Mouse (Mus musculus) WW6 (cell line): ENCODE measurements around the gene Hes6.

Experiments used
- DNase-seq: peaks from one replicate; pipeline ENCODE4 v3.0.0-alpha.2; 2013; ENCODE audit warnings: low read depth, low spot score

The Hes6 gene

DNA sequence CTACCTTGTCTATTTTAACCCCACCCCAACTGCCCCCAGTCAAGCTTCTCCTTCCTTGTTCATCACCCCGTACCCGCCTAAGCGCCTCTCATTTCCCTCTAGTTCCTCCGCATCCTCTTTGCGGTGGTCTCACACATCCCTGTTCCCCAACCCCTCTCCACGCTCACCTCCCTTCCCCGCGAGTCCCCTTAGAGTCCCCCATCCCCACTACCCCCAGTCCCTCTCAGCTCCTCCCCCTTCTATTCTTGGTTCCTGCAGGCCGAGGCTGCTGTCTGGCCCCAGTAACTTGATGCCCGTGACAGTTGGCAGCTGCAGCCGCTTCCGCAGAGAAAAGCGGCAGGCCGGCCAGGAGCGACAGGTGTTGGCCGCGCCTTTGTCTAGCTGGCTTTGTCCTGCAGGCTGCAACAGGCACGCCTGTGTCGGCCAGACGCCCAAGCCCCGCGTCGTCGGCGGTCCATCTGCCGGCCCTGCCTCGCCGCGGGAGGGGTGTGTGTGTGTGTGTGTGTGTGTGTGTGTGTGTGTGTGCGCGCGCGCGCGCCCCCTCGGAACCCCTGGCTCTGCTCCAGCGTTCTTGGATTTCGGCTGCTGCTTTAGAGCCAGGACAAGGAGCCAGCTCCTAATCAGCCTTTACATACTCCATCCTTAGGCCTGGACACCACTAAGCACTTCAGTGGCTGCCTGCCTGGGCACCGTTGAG is at the start of gene Hes6:
Gene Hes6 (minus strand): TSS at position 141 of the 697 bp plus-strand sequence.
- DNase-seq = no peak

DNA sequence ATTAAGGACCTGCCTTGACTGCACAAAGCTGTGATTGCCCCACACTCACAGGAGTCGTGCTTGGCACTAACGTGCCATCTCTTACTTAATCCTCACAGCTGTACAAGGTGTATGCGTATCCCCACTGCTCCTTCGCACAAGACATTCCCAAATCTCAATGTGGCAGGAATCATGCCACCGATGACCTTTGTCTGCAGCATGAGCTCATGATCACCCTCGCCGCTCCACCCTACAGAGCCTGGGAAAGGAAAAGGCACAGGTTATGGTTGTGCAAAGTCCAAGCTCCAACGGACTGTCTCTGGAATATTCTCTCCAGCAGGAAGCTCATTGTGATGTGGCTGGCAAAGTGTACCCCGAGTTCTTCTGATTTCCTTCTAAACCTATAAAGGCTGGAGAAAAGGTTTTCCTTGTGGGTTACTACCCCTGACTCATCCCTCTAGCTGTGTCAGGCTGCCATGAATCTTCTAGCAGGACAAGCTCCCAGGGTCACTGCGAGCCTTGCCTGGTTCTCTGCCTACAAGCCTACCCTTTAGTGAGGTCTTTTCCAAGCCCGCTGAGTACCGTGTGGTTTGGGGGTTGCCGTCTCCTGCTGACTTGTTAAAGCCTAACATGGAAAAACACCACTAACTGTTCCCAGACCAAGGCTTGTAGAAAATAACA is 49.6 kb upstream of the Hes6 start:
- no peak for DNase-seq

DNA sequence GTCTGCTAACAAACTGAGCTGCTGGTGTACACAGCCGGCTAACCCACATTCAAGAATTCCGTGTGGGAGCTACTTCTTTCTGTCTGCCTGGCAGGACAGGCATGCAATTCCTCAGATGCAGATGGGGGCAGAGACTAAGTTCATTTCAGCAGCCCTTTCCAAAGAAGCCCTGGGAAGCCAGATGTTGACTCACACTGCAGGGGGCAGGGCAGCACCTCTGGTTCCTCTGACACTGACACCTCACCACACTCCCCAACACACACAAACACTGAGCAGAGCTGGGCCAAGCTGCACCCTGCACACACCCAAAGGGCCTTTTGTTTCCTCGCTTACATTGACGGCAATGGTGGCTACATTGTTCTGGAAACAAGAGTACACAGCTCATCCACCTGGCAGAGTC is 46.7 kb upstream of the Hes6 start:
- no peak for DNase-seq

DNA sequence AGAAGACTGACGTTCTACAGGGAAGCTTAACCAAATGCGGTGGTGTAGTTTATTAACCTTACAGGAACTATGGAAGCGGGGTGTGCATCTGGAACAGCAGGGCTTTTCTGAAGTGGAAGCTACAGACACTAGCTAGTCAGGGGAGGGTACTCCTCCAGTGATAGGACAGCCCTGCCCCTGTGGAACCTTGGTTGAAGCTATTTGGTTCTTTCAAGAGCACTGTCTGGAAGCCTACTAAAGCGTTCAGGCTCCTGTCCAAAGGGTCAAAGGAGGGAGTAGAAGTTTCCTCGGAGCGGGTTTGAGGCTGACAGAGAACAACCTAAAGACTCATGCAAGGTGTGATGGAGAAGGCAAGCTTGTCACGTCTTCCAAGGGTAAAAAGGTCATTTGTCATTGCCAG is 46.2 kb upstream of the Hes6 start:
- no peak for DNase-seq

DNA sequence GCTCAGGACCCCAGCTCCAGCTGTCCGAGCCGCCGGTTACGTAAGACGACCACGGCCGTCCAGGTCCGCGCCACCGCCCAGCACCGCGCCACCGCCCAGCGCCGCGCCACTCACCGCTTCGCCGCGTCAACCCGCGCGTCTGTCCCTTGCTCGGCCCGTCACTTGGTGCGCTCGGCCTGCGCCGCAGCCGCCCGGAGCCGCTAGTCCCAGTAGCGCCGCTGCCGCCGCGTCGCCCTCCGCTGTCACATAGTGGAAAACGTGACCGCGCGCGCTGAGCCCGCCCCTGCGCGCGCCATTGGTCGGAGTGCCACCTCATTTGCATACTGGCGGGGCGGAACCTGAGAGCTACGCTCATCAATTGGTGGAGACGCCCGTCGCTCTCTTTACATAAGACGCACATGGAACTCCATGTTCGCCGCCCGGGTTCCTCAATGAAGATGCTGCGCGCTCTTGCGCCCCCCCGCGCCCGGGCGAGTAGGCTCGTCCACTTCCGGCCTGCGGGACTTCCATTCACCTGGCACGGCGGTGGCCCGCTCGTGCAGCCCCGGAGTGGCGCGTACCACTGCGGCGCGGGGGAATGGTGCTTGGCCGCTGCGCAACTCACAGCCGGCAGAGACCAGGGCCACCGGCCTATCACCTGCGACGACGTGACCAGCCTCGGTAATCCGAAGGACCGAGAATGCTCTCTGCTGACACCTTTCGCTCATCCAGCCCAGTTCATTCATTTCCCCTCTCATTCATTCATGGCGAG is 45.4 kb upstream of the Hes6 start, which contains the start of gene Per2:
Gene Per2 (minus strand): TSS at position 266 of the 751 bp plus-strand sequence.
- peak; percentile 96 for DNase-seq

- DNase-seq = no peak
Observed at GRCm38 (mm10) chr1:91458223-91458861, 44.5 kb upstream of the Hes6 start.

GRCm38 (mm10) chr1:91457698-91458097 is 43.9 kb upstream of the Hes6 start:
- DNase-seq = no peak

- DNase-seq = no peak
Observed at GRCm38 (mm10) chr1:91457116-91457515, 43.3 kb upstream of the Hes6 start.

GRCm38 (mm10) chr1:91456301-91456801 is 42.5 kb upstream of the Hes6 start:
- DNase-seq = no peak

DNA sequence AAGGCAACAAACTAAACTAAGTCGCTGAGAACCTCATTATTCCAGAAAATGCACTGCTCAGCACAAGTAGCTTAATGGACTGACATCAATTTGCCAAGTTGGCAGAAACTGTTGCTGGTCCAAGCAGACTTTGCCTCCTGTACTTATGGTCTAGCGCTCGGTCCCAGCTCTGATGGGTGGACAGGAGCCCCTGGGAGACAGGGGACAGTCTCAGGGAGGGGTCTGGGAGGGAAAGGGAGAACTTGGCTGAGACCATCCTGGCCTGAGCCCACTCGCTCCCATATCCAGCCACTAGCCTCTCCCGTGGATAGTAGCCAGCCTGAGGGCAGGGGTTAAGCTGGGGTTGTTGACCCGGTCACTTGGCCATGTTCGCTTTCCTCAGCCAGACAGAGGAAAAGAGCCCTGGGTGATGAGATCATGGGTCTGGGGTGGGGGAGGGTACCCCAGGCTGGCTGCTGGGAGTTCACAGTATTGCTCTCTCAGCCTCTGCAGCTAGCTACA is 41.9 kb upstream of the Hes6 start:
- DNase-seq = no peak

DNA sequence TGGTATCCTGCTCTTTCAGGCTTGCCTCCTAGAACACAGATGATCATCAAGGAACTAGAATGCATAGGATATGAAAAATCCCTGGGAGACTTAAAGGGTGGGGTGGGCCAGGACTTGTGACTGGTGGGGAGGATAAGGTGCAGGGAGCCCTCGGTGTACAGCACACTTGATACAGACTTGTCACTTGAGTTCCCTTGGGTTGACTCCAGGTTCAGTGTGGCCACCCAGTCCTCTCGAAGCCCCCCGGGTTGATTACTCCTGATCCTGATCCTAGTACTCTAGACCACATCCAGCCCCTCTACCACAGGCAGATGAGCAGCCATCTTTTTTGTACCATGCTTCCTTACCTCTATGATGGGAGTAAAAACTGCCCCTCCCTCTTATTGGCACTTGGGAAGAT is 41.1 kb upstream of the Hes6 start:
- no peak for DNase-seq

DNA sequence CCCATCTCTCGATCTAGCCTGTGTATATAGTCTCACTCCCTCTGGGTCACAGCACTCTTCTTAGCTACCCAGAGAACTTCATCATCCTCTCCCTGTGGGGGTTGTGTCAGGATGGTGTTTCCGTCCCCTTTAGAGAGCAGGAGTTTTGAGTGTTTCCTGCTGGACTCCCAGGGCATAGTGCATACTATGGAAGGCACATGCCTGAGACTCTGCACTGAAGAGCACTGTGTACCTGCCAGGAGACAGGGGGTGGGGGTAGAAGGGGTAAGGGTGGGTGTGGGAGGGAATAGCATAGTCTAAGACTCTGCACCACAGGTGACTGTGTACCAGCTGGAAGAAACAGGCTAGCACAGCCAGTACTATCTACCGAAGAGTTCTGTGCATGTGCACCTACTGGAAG is 40.5 kb upstream of the Hes6 start:
- DNase-seq = no peak

DNA sequence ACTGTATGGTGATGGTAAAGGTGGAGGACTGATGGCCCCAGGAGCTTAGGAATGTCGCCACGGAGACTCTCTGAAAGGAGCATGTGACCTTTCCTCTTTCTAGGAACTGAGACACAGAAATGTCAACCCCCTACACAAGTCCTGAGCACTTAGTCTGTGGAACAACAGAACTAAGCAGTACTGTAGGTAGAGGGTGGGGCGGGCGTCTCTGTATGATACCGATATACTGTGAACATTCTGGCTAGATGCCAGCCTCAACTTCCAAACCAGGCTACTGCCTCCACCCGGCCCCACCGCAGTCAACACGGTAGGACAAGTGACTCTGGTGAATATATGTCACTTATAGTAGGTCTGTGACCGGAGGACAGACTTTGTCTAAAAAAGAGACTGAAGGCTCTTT is 40.1 kb upstream of the Hes6 start:
- DNase-seq = no peak

DNA sequence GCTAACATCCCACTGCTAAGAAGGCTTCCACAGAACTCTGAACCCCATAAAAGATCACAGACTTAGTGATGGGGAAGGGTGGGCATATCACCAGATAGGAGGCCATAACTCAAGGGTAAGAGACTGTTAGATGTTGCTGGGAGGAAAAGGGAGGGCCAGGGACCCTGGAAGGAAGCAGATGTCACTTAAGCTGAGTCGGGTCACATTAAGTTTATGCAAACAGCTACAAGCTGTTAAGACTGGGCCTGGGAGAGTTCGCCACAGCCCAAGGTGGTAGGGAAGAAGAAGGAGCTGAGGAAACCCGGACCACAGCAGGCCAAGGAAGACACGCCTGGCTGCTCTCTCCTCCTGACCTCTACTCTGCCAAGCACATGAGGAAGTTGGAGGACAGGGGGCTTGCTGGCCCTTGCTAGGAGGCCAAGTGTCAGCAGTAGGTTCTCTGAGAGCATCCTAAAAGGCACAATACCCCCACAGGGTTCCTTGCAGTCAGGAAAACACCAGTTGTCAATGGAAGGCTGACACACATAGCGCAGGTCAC is 37.8 kb upstream of the Hes6 start:
- DNase-seq = no peak

GRCm38 (mm10) chr1:91450851-91451250 is 37.0 kb upstream of the Hes6 start:
- no peak for DNase-seq

DNA sequence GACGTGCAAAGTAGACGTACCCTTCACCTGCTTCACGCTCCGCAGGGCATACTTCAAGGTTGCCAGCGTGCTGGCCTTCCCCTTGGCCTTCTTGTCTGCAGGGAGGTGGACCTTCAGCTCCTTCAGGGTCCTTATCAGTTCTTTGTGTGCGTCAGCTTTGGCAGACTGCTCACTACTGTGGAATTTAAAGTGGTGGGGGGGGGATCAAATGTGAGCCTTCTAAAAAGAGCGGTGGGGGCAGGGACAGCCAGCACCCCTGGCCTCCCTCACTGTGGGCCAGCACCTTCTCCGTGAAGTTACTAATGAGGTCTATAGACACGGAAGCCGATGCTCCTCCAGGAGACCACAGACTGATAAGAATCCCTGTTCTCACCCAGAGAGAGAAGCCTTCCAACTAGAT is 34.9 kb upstream of the Hes6 start:
- DNase-seq = no peak

DNA sequence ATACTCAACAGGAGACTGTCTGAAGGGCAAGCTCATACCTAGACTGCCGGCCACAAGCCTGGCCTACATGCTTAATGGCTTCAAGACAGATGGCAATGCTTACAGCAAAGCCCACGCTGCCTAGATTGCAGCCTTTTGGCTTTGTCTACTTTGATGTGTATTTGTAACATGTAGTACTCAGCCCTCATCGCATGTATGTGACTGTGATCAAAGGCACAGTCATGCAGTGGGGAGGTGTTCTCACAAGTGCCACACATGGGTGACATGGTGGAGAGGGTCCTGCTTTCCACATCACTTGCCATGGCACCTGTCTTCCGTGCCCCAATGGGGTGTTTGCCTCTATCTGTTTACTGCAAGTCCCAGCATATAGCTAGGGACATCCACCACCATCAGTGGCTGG is 32.7 kb upstream of the Hes6 start:
- no peak for DNase-seq

DNA sequence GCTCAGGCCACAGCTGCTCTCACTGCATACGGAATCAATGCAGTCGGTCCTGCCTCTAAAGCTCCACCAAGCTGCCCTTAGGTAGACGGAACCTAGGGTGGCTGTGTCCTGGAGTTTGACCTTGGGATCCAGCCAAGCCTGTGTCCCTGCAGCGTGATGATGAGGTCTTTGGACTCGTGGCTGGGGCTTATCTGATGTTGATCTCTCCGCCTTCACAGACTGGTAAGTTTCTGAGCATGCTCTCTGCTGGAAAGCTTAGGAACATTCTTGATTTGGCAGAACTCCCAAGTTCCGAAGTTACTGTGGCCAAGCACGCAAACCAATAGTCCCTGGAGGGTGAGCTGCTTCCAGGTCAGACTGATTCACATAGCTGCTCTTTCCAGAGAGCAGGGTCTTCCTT is 32.2 kb upstream of the Hes6 start:
- no peak for DNase-seq

- DNase-seq = no peak
Observed at GRCm38 (mm10) chr1:91444841-91445830, 31.3 kb upstream of the Hes6 start.

GRCm38 (mm10) chr1:91442350-91442990 is 28.6 kb upstream of the Hes6 start:
- DNase-seq = no peak
